Mouse (Mus musculus) ES-Bruce4 (cell line): ENCODE results near the gene Pramel4. TPM values are rescaled to one million over a fixed set of nuclear protein-coding genes. Genes with fewer than 3 reads are reported as not detected.
"Not testable (repeated sequence)": the region's sequence is repeated elsewhere in the genome, so short reads cannot be mapped to it uniquely, and the experiment has no call there.

Experiments
- H3K27ac ChIP-seq: 2 replicates; pipeline ENCODE4 v1.5.1; 2012; ENCODE audit warnings: low read length, inconsistent platforms; ENCODE audit not compliant: insufficient read depth
- H3K27me3 ChIP-seq: 2 replicates; pipeline ENCODE4 v1.6.1; 2012; ENCODE audit warnings: mild to moderate bottlenecking, low read length, inconsistent platforms; ENCODE audit not compliant: control insufficient read depth, poor library complexity, insufficient read depth, severe bottlenecking
- H3K36me3 ChIP-seq: 2 replicates; pipeline ENCODE4 v1.6.1; 2012; ENCODE audit warnings: inconsistent platforms, mild to moderate bottlenecking, low read length, moderate library complexity; ENCODE audit not compliant: control insufficient read depth, poor library complexity, insufficient read depth, severe bottlenecking
- H3K4me1 ChIP-seq: one replicate; pipeline ENCODE4 v1.8.1; 2011; ENCODE audit warnings: low read length; ENCODE audit not compliant: control insufficient read depth, insufficient read depth
- H3K4me3 ChIP-seq: 2 replicates; pipeline ENCODE4 v1.5.1; 2011; ENCODE audit warnings: low read depth, mild to moderate bottlenecking, low read length
- H3K9ac ChIP-seq: 2 replicates; pipeline ENCODE4 v1.6.1; 2012; ENCODE audit warnings: low read depth, mild to moderate bottlenecking, inconsistent platforms; ENCODE audit not compliant: poor library complexity, severe bottlenecking
- H3K9me3 ChIP-seq: replicated peaks from 2 replicates; pipeline ENCODE4 v1.6.1; 2012; ENCODE audit warnings: mild to moderate bottlenecking, low read length, inconsistent platforms; ENCODE audit not compliant: control insufficient read depth, poor library complexity, insufficient read depth, severe bottlenecking
- polyA plus RNA-seq: library from polyadenylated mRNA; stranded (reverse); fragments of >200 nt; gene quantifications from 2 replicates; pipeline ENCODE4 v1.2.4, GENCODE M21; 2011; ENCODE audit warnings: low read depth; ENCODE audit not compliant: missing spikeins, insufficient read depth, insufficient read length

Gene Pramel4
- not detected in 2 replicates for polyA plus RNA-seq

GRCm38 (mm10) chr4:144058826-144059225 lies at the start of gene Pramel4:
Pramel4 (plus strand) TSS chr4:144059126.
- H3K9ac ChIP-seq, H3K27ac ChIP-seq, H3K36me3 ChIP-seq, H3K9me3 ChIP-seq, H3K27me3 ChIP-seq, H3K4me1 ChIP-seq, H3K4me3 ChIP-seq: not testable (repeated sequence)

GRCm38 (mm10) chr4:144106174-144106573 lies 47.2 kb downstream of the Pramel4 start, which contains the start of gene Gm13102:
Gm13102 (plus strand) TSS chr4:144106474.
- H3K9me3 ChIP-seq, H3K9ac ChIP-seq: not testable (repeated sequence)

More at GRCm38 (mm10) chr4:144106174-144106573, 47.2 kb downstream of the Pramel4 start, which contains the start of gene Gm13102:
- not testable (repeated sequence) for H3K27me3 ChIP-seq, H3K4me1 ChIP-seq, H3K4me3 ChIP-seq, H3K36me3 ChIP-seq, H3K27ac ChIP-seq

Other genes starting within 250 kb of the Pramel4 start
- not detected in 2 replicates for gene Gm13084, start 243.0 kb upstream of the Pramel4 start, polyA plus RNA-seq
- not detected in 2 replicates for gene Gm13103, start 212.6 kb upstream of the Pramel4 start, polyA plus RNA-seq
- not detected in 2 replicates for gene Pramef6, start 158.7 kb upstream of the Pramel4 start, polyA plus RNA-seq
- gene Pramef25, start 108.1 kb upstream of the Pramel4 start, polyA plus RNA-seq, result not detected in 2 replicates
- gene Gm13101, start 92.2 kb upstream of the Pramel4 start, polyA plus RNA-seq, result not detected in 2 replicates
- gene Pramef17, start 64.8 kb upstream of the Pramel4 start, polyA plus RNA-seq, result not detected in 2 replicates
- gene Gm13102, start 47.3 kb downstream of the Pramel4 start, polyA plus RNA-seq, result not detected in 2 replicates
- gene Oog3, start 103.5 kb downstream of the Pramel4 start, polyA plus RNA-seq, result not detected in 2 replicates
- gene Oog2, start 131.6 kb downstream of the Pramel4 start, polyA plus RNA-seq, result not detected in 2 replicates
- gene C87977, start 154.2 kb downstream of the Pramel4 start, polyA plus RNA-seq, result not detected in 2 replicates
- gene Pramel5, start 221.4 kb downstream of the Pramel4 start, polyA plus RNA-seq, result not detected in 2 replicates